9 mouse cellular contexts compared by ENCODE assay signal in genomic region chr9:35024591-35025496, GRCm38 (mm10).
DNase-seq lines count a peak whose midpoint lies in the region; ATAC-seq and TF ChIP-seq lines count a peak whose summit lies in the region.
"Had no signal": no experiment of that assay in that cellular context is flagged by ENCODE, and none has a peak within 500 bp of the region (broad histone marks: within the 10 kb centered on the region; RNA-seq: fewer than 3 reads in every experiment).

No protein-coding gene starts in this region.

- DNase-seq in lung, postnatal 0 days (ENCODE audit: low spot score) = no peak
- no peak for DNase-seq in lung, postnatal 4 days
- no peak for DNase-seq in liver, postnatal 0 days
- no peak for DNase-seq in natural killer cell, adult 2 months (ENCODE audit: low spot score in 2 of 2)
- DNase-seq: cerebellum, postnatal 25 days; thymus, adult 2 months had no signal

- H3K36me3 ChIP-seq in lung, postnatal 0 days (ENCODE audit: insufficient read depth, low read length) = no peaks in the 10 kb centered on the region
- no peaks in the 10 kb centered on the region for H3K36me3 ChIP-seq in hindbrain, embryonic 12.5 days
- H3K36me3 ChIP-seq in liver, postnatal 0 days (replicated peaks; ENCODE audit: insufficient read depth, low read length) = no peaks in the 10 kb centered on the region

- no peak for TF ChIP-seq CTCF in lung, postnatal 0 days (IDR thresholded peaks at IDR 0.05)
- no peak for TF ChIP-seq CTCF in liver, postnatal 0 days (IDR thresholded peaks at IDR 0.05; ENCODE audit: low read depth)

- no peak for TF ChIP-seq EP300 in lung, postnatal 0 days (IDR thresholded peaks at IDR 0.05)
- TF ChIP-seq EP300 in liver, postnatal 0 days (IDR thresholded peaks at IDR 0.05; ENCODE audit: low read depth) = no peak

- H3K27me3 ChIP-seq in lung, postnatal 0 days (replicated peaks; ENCODE audit: insufficient read depth, low read length) = no peaks in the 10 kb centered on the region
- peaks cover 9% of the 10 kb centered on the region; the same call in 1 of the 2 replicates for H3K27me3 ChIP-seq in hindbrain, embryonic 12.5 days
- H3K27me3 ChIP-seq in liver, postnatal 0 days (ENCODE audit: insufficient read depth, low read length) = peaks cover 12% of the 10 kb centered on the region; the same call in 1 of the 2 replicates

- no peaks in the 10 kb centered on the region for H3K9me3 ChIP-seq in lung, postnatal 0 days (ENCODE audit: low read length)
- H3K9me3 ChIP-seq in hindbrain, embryonic 12.5 days (replicated peaks) = no peaks in the 10 kb centered on the region
- no peaks in the 10 kb centered on the region for H3K9me3 ChIP-seq in liver, postnatal 0 days (ENCODE audit: low read length)

- WGBS in lung, postnatal 0 days = 10% methylated on average over 23 of the region's 25 CpGs
- 3% methylated on average over 25 of the region's 25 CpGs for WGBS in hindbrain, embryonic 12.5 days
- 10% methylated on average over 25 of the region's 25 CpGs for WGBS in liver, postnatal 0 days (ENCODE audit: insufficient replicate concordance)

- H3K4me3 ChIP-seq in lung, postnatal 0 days (ENCODE audit: low read depth, low read length) = no peak overlapping the region
- H3K4me3 ChIP-seq in hindbrain, embryonic 12.5 days = peak overlapping the region; percentile 32
- H3K4me3 ChIP-seq in liver, postnatal 0 days (ENCODE audit: low read depth, low read length) = 0 out of 2 replicates have a peak overlapping the region, but pooled peaks have one; percentile 13

- no peak overlapping the region for H3K9ac ChIP-seq in lung, postnatal 0 days (replicated peaks; ENCODE audit: low read depth)
- H3K9ac ChIP-seq in hindbrain, embryonic 12.5 days = peak overlapping the region; percentile 48; the same call in 1 of the 2 replicates
- H3K9ac ChIP-seq in liver, postnatal 0 days (replicated peaks) = no peak overlapping the region

- peaks cover 3% of the 10 kb centered on the region; the same call in 1 of the 2 replicates for H3K4me1 ChIP-seq in lung, postnatal 0 days (ENCODE audit: insufficient read depth, low read depth, low read length)
- peaks cover 15% of the 10 kb centered on the region for H3K4me1 ChIP-seq in hindbrain, embryonic 12.5 days
- H3K4me1 ChIP-seq in liver, postnatal 0 days (ENCODE audit: insufficient read depth) = peaks cover 6% of the 10 kb centered on the region; the same call in 1 of the 2 replicates

- peak overlapping the region; percentile 43; the same call in 1 of the 2 replicates for H3K4me2 ChIP-seq in lung, postnatal 0 days (replicated peaks; ENCODE audit: low read depth, low read length)
- H3K4me2 ChIP-seq in hindbrain, embryonic 12.5 days (replicated peaks) = peak overlapping the region; percentile 58
- H3K4me2 ChIP-seq in liver, postnatal 0 days (ENCODE audit: low read depth, low read length) = peak overlapping the region; percentile 46

- peak; percentile 8; the same call in 1 of the 2 replicates for ATAC-seq in lung, postnatal 0 days
- peak; percentile 61 for ATAC-seq in hindbrain, embryonic 12.5 days (ENCODE audit: low FRiP score)
- no peak for ATAC-seq in liver, postnatal 0 days
- ATAC-seq in erythroid progenitor cell, adult 5-6 weeks (replicated peaks; ENCODE audit: low FRiP score, poor library complexity, severe bottlenecking) = no peak
- no peak for ATAC-seq in cerebellum, adult (ENCODE audit: insufficient number of reproducible peaks, low FRiP score, low TSS enrichment)

- no peak overlapping the region for H3K27ac ChIP-seq in lung, postnatal 0 days (ENCODE audit: low read length)
- H3K27ac ChIP-seq in hindbrain, embryonic 12.5 days = no peak overlapping the region
- no peak overlapping the region for H3K27ac ChIP-seq in liver, postnatal 0 days (ENCODE audit: low read depth)

Comparison
In these comparisons a context has a peak if more than half of its experiments do, and no peak if none do; other contexts are left out.
1. ATAC-seq: peak in lung, postnatal 0 days (single experiment) and hindbrain, embryonic 12.5 days (single experiment); none in liver, postnatal 0 days (single experiment), erythroid progenitor cell, adult 5-6 weeks (single experiment) and cerebellum, adult (single experiment).
2. Peak in every context shown above with its lines, with median percentiles within 50 percentile points of each other: H3K4me2 ChIP-seq.